Mouse (Mus musculus) kidney, postnatal 0 days (tissue): Measurements from ENCODE around the gene Usp51. TPM values are rescaled to one million over a fixed set of nuclear protein-coding genes. Genes with fewer than 3 reads are reported as not detected.
A peak's percentile ranks its signal among the peaks of the same experiment; 100 is the strongest.
"Not testable (repeated sequence)": the region's sequence is repeated elsewhere in the genome, so short reads cannot be mapped to it uniquely, and the experiment has no call there.

ENCODE experiments used
- ATAC-seq: fragments of 200-750 bp; cut with Nextera tagmentation; replicated peaks from 2 replicates; pipeline ENCODE4 v1.8.0; 2017; ENCODE audit warnings: low read depth, moderate number of reproducible peaks, moderate TSS enrichment, moderate library complexity; ENCODE audit not compliant: low FRiP score
- DNase-seq: peaks from one replicate; pipeline ENCODE4 v3.0.0-alpha.2; 2016; ENCODE audit warnings: low spot score
- H3K27ac ChIP-seq: fragments of 300-500 bp; sonication (generic); 2 replicates; pipeline ENCODE4 v1.5.1; 2014; ENCODE audit warnings: mild to moderate bottlenecking
- H3K27me3 ChIP-seq: fragments of 300-500 bp; sonication (generic); 2 replicates; pipeline ENCODE4 v1.6.1; 2014; ENCODE audit warnings: low read length, mixed read lengths; ENCODE audit not compliant: insufficient read depth
- H3K36me3 ChIP-seq: fragments of 300-500 bp; sonication (generic); 2 replicates; pipeline ENCODE4 v1.6.1; 2014; ENCODE audit warnings: low read length, mixed read lengths; ENCODE audit not compliant: insufficient read depth
- H3K4me1 ChIP-seq: fragments of 300-500 bp; sonication (generic); replicated peaks from 2 replicates; pipeline ENCODE4 v1.6.1; 2014; ENCODE audit warnings: antibody characterized with exemption, low read length, mixed read lengths; ENCODE audit not compliant: insufficient read depth
- H3K4me2 ChIP-seq: fragments of 300-500 bp; sonication (generic); 2 replicates; pipeline ENCODE4 v1.6.1; 2014; ENCODE audit warnings: mild to moderate bottlenecking, low read length, moderate library complexity, mixed read lengths
- H3K4me3 ChIP-seq: fragments of 300-500 bp; sonication (generic); replicated peaks from 2 replicates; pipeline ENCODE4 v1.5.1; 2014; ENCODE audit warnings: low read depth, low read length
- H3K9ac ChIP-seq: fragments of 300-500 bp; sonication (generic); 2 replicates; pipeline ENCODE4 v1.6.1; 2014; ENCODE audit warnings: low read depth, low read length
- H3K9me3 ChIP-seq: fragments of 300-500 bp; sonication (generic); replicated peaks from 2 replicates; pipeline ENCODE4 v1.6.1; 2016; ENCODE audit warnings: low read length, inconsistent platforms, mixed read lengths
- CTCF ChIP-seq: IDR thresholded peaks from 2 replicates; pipeline ENCODE4 v1.5.1; 2016; ENCODE audit warnings: antibody characterized with exemption, low read depth, mild to moderate bottlenecking, moderate library complexity
- WGBS: fragments of 180-500 bp; shearing (Covaris S2); extraction: QIAGEN DNeasy Blood & Tissue Kit; methylation state at CpG from one replicate; pipeline ENCODE4 v1.1.7; 2014; 5-methylcytosine and 5-hydroxymethylcytosine counted together
- polyA plus RNA-seq: library from polyadenylated mRNA; unstranded; fragments of >200 nt; fragmentation: Nextera tagmentation; extraction: Ambion mirVana; gene quantifications from 2 replicates; pipeline ENCODE4 v1.2.1, GENCODE M21; 2015

Gene Usp51
- polyA plus RNA-seq: 0.52 and 0.75 TPM in 2 replicates

DNA sequence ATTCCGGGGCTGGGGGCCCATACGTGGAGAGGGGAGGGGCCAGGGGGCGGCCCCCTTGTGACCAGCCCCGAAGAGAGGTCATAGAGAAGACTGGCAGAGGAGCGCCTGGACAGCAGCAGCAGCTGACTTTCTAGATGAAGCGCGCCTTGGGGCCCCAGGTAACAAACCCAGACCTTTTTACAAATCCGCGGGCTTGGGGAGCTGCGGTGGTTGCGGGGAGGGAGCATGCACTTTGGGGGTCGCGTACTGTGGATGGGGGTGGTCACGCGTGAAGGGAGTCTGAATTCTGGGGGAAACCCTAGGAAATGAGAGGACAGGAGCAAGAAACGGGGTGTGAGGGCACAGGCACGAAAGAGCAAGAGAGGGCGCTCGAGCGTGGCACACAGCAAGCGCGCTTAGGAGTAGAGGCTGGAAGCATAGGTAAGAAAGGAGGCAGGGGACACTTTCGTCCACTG lies at the start of gene Usp51:
TSS of gene Usp51 (plus strand) at position 83 of the 455 bp plus-strand sequence.
- Histone ChIP-seq H3K36me3 (no peaks in the 10 kb centered on the region), H3K4me2 (peak within 1 kb of the TSS; percentile 67), H3K4me3 (peak within 1 kb of the TSS; percentile 51), H3K9ac (peak within 1 kb of the TSS; percentile 50; the same call in 1 of the 2 replicates), H3K9me3 (no peaks in the 10 kb centered on the region), H3K27ac (no peak within 1 kb of the TSS), H3K27me3 (no peaks in the 10 kb centered on the region), H3K4me1 (no peaks in the 10 kb centered on the region)
- ATAC-seq (no peak), DNase-seq (peak; percentile 20)
- TF ChIP-seq CTCF: peak; percentile 22; the same call in 1 of the 2 replicates
- 26% methylated on average over 23 of the region's 23 CpGs for WGBS

DNA sequence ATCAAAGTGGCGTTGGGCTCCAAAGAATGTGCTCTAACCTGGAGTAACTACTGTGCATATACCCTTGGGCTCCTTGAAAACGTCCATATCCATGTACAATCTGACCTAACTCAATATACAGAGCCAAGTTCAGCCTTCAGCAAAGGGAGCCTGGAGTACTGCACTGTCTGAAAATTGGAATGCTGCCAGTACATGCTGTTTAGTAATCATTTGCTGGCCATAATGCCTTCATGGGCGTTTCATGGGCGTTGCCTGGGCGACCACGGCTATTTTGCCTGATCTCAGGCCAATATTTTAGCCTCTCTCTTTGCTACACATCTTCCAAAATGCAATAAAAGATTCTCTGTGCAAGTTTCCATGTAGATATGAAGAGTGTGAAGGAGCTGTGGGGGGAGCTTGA lies 36.7 kb upstream of the Usp51 start:
- ATAC-seq (no peak), DNase-seq (no peak)
- H3K9ac ChIP-seq: no peak overlapping the region
- no peaks in the 10 kb centered on the region for H3K27me3 ChIP-seq
- no peaks in the 10 kb centered on the region for H3K4me1 ChIP-seq
- no peaks in the 10 kb centered on the region for H3K9me3 ChIP-seq
- no peaks in the 10 kb centered on the region for H3K36me3 ChIP-seq
- no peak for TF ChIP-seq CTCF
- 71% methylated on average over 6 of the region's 6 CpGs for WGBS
- H3K27ac ChIP-seq: no peak overlapping the region
- no peak overlapping the region for H3K4me3 ChIP-seq
- H3K4me2 ChIP-seq: no peak overlapping the region

DNA sequence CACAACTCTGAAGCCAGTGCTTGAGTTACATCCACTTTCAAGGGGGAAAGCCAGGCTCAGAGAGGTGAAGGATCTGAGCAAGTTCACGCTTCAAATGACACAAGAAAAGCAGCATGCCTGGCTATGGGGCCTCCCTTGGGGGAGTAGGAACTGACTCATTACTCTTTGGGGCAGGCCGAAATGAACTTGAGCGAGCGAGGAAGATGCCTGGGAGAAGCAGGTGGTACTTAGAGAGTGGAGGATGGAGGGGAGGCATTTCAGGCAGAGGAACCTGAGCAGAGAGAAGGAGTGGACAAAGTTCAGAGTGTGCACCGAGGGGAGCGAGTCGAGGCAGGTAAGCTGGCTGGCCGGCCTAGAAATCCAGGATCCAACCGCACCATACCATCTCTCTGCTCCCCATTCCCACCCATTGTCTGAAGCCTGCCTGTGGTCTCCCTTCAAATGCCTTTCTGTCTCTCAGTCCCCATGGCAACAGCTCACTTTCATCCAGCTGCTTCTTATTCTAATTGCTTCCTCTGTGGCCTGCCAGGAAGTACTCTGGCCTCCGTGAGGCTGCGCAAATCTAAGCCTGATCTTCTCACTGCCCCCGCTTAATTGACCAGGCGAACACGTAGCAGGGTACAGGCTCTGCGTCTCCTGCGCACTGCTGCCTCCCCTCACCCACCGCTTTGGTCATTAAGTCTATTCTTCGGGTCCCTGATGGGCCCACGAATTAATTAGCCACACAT lies 32.6 kb upstream of the Usp51 start:
- not testable (repeated sequence) for H3K4me2 ChIP-seq, DNase-seq, H3K36me3 ChIP-seq, H3K27ac ChIP-seq, H3K9me3 ChIP-seq, H3K4me1 ChIP-seq, H3K27me3 ChIP-seq, H3K9ac ChIP-seq, H3K4me3 ChIP-seq
- ATAC-seq: peak; percentile 85
- 21% methylated on average over 5 of the region's 19 CpGs for WGBS

DNA sequence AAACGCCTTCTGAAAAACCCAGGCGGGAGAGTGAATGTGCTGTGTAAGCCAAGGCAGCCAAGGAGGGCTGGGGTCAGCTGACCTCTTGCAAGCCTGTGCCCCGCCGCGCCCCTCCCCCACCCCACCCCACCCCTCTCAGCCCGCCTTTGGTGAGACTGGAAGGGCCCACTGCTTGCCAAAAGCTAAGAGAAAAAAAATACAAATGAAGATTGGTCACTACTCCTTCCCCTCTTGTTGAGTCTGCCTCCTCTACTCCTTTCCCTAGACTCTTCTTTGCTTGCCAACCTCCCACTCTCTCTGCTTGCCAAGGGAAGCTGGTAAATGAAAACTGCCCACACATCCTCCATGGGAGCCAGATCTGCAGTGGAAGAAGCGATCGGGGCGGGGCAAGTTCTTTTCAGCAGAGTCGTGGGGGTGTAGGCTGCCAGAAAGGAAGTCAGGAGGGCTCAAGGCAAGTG lies 32.0 kb upstream of the Usp51 start:
- Histone ChIP-seq H3K4me2 (no peak overlapping the region), H3K27ac (no peak overlapping the region), H3K4me3 (no peak overlapping the region), H3K9ac (no peak overlapping the region), H3K36me3 (no peaks in the 10 kb centered on the region), H3K4me1 (no peaks in the 10 kb centered on the region), H3K9me3 (no peaks in the 10 kb centered on the region), H3K27me3 (no peaks in the 10 kb centered on the region)
- TF ChIP-seq CTCF: no peak
- WGBS: 22% methylated on average over 10 of the region's 10 CpGs
- ATAC-seq (peak; percentile 66), DNase-seq (peak; percentile 19)

DNA sequence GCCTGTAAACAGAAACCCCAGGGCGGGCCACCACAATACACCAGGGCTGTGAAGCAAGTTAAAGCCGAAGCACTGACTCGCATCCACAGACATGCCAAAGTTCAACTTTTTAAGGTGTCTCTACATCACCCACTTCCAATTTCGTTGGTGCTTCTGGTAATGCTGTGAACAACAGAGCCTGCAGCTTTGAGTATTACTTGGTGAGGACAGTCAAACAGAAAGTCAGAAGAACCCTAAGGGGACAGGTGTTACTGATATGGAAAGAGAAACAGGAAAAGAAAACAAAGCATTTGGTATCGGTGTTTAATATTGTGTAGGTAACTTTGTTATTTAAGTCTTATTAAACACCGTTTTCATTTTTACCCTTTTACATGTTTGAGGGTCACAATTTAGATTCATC lies 29.7 kb upstream of the Usp51 start:
- 86% methylated on average over 6 of the region's 6 CpGs for WGBS

DNA sequence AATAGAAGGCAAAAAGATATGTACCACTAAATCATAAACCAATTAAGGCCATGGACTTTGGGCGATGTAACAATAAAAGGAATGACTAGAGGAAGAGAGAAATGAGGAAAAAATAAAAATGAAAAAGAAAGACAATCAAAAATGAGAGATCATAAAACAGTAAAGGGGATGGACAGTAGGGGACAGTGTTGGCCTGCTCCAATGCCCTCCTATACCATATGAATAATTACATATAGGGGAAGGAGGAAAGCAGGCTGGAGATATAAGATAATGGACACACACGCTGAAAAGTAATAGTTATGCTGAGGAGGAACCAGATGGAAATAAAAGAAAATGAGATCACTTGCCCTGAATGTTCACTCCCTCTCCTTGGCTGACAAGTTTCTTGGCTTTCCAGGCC lies 21.3 kb upstream of the Usp51 start:
- Histone ChIP-seq H3K4me1 (no peaks in the 10 kb centered on the region), H3K4me2 (no peak overlapping the region), H3K36me3 (no peaks in the 10 kb centered on the region), H3K27me3 (no peaks in the 10 kb centered on the region), H3K9me3 (no peaks in the 10 kb centered on the region), H3K4me3 (no peak overlapping the region), H3K27ac (no peak overlapping the region), H3K9ac (no peak overlapping the region)
- ATAC-seq (no peak), DNase-seq (no peak)
- peak; percentile 33; the same call in 1 of the 2 replicates for TF ChIP-seq CTCF
- WGBS: 72% methylated on average over 2 of the region's 2 CpGs

More for the DNA sequence above, 29.7 kb upstream of the Usp51 start:
- Histone ChIP-seq H3K27me3 (no peaks in the 10 kb centered on the region), H3K36me3 (no peaks in the 10 kb centered on the region), H3K9ac (no peak overlapping the region), H3K4me1 (no peaks in the 10 kb centered on the region), H3K9me3 (no peaks in the 10 kb centered on the region), H3K4me3 (no peak overlapping the region), H3K4me2 (no peak overlapping the region), H3K27ac (no peak overlapping the region)
- ATAC-seq (no peak), DNase-seq (no peak)
- no peak for TF ChIP-seq CTCF

DNA sequence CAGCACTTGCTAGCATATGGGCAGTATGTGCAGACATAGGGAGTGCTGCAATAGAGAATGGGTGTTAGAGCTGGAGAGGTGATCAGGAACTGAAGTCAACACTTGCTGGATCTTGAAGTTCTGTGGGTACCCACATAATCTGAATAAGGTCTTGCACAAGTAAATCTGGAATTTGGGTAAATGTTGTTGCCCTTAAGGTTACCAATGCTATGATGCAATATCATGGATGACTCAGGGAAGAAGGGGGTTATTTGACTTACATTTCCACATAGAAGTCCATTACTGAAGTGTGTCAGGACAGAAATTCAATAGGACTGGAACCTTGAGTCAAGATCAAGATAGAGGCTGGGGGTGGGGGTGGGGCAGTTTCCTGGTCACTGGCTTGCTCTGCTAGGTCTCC lies 16.4 kb upstream of the Usp51 start:
- not testable (repeated sequence) for H3K9me3 ChIP-seq, DNase-seq, H3K9ac ChIP-seq, ATAC-seq, H3K36me3 ChIP-seq, H3K4me2 ChIP-seq, H3K4me1 ChIP-seq, H3K4me3 ChIP-seq, H3K27me3 ChIP-seq, H3K27ac ChIP-seq

DNA sequence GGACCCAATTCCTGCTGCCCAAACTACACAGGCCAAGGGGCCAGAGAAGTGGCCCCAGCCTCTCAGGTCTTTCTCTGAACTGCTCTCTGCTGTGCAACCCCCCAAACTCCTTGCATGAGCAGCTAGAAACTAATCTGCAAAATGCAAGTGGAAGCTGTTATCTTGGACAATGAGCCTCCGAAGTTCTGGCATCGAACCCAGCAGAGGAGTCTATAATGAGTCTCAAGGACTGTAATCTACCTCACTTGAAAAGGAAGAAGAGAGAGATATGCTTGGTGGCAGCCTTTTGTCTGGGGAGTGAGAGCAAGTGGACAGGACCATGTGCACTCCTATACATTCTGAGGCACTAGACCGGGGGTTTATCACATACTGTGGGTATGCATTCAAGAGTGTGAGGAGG lies 10.2 kb upstream of the Usp51 start:
- H3K27me3 ChIP-seq, DNase-seq, H3K36me3 ChIP-seq, ATAC-seq, H3K4me1 ChIP-seq, H3K9ac ChIP-seq, H3K4me3 ChIP-seq, H3K4me2 ChIP-seq, H3K9me3 ChIP-seq, H3K27ac ChIP-seq: not testable (repeated sequence)
- WGBS: no CpG with 5 or more reads among the region's 3 CpGs
